Mouse (Mus musculus) thymus, adult 18-20 months (tissue): ENCODE data around the gene Spata45.
"Not testable (repeated sequence)": the region's sequence is repeated elsewhere in the genome, so short reads cannot be mapped to it uniquely, and the experiment has no call there.

Experiments
- DNase-seq, 2 experiments: peaks; one replicate each; pipeline ENCODE4 v3.0.0; 2022; ENCODE audit warnings: mixed read lengths in 2 of 2

Gene Spata45

GRCm38 (mm10) chr1:191036554-191037334 is at the start of gene Spata45:
Gene Spata45, plus strand, starts transcription at chr1:191036639.
- DNase-seq, result no peak

GRCm38 (mm10) chr1:190989437-190990082 is 46.9 kb upstream of the Spata45 start:
- no peak for DNase-seq

- no peak for DNase-seq
These were observed 40.9 kb upstream of the Spata45 start for GRCm38 (mm10) chr1:190995548-190995947.

DNA sequence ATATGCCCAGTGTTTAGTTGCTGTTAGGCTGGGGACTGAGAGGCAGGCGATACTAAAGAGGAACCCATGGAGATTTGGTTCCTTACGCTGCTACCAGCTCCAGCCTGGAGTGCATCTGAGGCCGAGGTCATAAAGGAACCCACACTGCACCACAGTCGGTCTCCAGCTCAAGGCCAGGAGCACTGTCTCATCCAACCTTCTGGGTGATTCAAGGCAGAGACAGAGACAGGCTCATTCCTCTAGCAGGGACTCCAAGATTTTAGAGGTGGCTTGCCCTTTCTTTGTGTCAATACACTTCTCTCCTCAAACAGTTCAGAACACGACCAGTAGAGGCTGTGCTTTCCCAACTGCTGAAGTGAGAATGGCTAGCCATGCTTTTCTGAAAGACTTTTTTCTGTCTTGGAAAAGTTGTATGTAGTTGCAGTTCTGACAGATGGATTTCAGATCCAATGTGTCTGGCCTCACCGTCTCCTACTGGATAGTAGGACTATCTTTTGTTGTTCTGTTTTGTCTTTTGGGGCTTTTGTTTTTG is 40.0 kb upstream of the Spata45 start:
- DNase-seq, result no peak

DNA sequence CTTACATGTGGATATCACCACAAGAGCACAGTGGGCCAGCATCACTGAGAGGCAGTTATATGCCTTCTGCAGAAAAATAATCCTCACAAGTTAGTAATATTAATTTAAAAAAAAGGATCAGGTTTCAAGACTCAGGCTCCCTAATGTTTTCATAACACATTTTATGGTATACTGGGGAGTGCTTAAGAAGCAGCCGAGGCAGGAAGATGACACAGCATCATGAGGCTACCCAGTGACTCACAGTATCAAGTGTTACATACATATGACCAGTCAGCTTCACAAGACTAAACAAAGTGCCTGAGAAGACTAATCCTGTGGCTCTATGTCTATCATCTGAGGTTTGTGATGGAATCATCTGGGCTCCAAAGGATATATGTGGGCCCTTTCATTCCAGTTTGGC is 38.4 kb upstream of the Spata45 start:
- no peak for DNase-seq

DNA sequence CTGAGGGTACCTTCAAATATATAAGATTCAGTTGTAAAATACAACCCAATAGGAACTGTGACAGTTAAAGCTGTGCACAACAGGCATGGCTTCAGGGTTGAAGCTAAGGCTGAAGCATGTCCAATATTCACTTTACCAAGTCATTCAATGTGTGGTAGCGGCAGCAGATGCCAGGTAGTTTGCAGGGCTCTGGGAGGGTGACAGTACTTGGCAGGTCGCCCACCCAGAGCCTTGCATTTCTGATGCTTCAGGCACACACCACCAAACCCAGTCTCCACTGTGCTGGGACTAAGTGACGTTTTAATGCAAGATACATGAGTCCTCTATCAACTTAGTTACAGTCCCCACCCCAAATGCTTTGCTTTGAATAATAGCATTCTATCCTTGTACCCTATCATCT is 35.8 kb upstream of the Spata45 start:
- no peak for DNase-seq

GRCm38 (mm10) chr1:191002201-191002600 is 34.2 kb upstream of the Spata45 start:
- no peak for DNase-seq

- no peak for DNase-seq
These were observed 27.7 kb upstream of the Spata45 start for GRCm38 (mm10) chr1:191008707-191009106.

DNA sequence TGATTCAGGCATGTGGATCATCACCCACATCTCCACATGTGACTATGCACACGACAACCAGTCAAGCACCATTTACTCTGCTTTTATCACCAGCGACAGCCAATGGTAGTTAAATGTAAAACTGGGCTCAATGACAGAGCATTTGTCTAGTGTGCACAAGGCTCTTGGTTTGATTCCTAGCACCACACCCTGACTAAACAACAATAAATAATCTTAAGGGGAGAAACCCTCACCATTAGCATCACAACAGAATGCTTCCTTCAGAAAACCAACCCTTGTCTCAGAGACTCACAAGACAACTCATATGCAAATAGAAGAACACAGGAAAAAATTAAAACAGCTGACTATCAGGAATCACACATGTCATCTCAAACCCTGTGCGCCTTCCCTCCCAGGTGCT is 22.2 kb upstream of the Spata45 start:
- DNase-seq, result no peak

DNA sequence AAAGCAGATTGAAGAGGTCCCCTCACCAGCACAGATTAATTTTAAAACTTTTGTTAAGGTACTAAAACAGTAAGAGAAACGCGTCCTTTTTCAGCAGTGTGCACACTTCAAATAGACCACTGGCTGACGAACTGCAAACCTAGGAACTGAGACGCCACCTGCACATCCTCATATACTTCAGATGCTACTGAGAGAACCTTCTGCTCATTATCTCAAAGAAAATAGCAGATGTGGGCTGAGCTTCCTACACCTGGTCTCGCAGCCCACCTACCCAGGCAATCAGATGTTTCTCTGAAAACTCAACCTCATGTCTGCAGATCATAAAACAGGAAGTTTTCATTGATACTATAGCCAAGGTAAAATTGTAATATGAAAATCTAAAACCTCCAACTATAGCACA is 16.6 kb upstream of the Spata45 start:
- DNase-seq, result peak in 1 of 2 experiments; percentile 28

DNA sequence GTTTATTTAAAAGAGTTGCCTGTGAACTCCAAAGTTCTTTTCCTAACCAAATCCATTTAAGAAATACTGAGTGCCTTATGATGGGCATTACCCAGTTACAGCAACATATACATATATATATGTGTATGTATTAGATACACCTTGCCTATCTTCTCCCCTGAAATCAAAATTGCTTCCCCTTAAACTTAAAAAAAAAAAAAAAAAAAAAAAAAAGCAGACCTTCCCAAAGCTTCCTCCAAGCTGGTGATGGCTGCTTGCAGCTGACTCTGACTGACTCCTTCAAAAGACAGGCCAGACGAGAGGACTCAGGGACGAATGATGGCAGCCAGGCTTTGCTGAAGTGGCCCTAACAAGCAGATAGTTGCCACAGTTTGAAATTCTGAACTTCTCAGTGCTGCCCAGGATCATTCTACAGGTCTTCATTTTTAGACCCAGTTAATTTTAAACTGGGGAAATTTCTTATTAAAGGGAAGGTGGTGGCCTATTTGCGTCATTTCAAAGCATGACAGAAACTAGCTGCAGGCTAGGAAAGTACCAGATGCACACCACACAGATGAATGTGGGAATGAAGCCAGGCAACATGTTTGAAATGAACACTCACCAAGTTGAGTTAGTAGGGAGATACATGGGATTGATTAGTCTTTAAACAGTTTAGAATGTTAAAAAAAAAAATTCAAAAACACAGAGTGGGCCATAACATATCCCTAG is 16.1 kb upstream of the Spata45 start:
- no peak for DNase-seq

DNA sequence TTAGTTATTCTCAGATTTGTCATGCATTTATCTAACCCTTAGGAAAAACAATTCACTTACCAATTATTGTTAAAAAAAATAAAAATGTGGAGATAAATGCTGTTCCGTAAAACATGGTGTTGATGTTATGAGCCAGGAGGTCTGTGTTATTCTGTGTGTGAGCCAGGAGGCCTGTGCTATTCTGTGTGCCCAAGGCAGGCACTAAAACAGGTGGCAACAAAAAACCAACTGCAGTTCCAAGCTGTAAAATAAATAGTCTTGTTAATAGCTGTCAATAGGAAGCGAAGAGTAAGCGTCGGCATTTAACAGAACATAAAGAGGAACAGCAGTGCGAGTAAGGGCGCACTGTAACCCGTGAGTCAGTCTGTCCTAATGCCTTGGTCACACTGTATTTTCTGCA is 15.4 kb upstream of the Spata45 start:
- no peak for DNase-seq

GRCm38 (mm10) chr1:191023140-191023539 is 13.3 kb upstream of the Spata45 start:
- DNase-seq, result no peak

GRCm38 (mm10) chr1:191023806-191024205 is 12.6 kb upstream of the Spata45 start:
- DNase-seq, result not testable (repeated sequence)

DNA sequence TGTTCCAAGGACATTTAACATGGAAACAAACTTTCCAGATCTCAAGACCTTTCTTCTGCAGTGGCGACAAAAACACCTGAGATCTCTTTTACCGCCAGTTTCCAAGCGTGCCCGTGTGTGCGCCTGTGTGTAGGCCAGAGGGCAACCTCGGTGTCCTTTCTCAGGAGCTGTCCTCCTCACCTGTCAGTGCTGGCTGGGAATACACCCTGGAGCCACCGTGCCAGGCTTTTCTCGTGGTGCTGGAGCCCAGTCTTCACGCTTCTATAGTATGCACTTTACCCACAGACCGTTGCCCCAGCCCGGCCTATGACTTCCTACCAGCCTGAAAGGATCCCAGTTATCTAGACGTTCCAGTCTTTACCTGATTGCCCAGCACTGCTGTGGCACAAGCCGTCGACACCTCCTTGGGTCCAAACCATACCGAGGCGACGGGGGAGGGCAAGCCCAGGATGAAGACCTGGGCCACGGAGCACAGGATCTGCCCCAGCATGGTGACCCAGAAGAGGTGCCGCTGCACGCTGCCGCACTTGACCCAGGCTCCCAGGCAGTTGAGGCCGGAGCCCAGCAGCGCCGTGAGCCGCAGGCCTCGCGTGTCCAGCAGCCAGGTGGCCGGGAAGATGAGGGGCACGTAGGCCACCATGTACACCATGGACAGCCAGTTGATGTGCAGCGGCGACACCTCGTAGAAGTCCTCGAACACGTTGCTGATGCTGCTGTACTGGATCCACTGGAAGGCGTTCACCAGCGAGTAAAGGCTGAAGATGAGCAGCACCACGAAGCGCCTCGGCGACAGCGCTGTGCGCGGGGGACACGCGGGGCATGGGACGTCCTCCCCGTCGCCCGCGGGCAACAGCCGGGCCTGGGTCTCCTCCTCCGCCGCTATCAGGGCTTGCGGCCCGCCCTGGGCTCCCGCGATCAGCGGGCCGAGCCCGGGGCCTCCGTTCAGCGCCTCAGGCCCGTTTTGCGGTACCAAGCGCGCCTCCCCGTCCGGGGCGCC is 11.1 kb upstream of the Spata45 start:
- peak in 1 of 2 experiments; percentile 31 for DNase-seq

DNA sequence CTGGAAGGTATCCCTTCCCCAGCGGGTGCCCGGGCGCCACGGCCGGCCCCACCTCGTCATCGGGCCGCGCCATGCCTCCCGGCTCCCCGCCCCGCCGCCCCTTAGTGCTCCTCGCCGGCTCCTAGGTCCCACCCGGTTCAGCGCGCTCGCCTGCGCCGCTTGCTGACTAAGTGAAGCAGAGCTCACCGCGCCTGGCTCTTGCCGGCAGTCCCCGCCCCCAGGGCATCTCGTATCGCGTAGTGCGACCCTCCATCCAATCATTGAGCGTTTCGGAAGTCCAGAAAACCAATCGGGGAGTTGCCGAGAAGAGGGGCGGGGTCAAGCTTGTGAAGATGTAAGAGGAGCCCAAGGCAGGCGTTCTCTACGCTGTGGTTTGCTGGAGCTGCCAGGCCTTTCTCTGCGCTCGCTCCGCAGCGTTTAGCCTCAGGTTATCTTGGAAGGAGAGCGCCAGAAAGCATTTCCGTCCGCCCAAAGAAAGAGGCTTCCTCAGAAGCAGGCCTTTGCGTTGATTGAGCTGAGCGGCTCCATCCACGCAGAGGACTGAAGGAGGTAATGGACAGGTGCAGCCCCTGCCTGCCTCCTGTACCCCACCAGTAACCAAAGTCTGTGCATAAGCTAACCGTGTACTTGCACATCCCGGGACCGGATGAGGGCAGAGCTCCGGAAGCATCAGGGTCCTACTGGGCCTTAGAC is 10.3 kb upstream of the Spata45 start, which contains the start of gene Flvcr1:
Gene Flvcr1, minus strand, starts transcription at position 138 of the 693 bp plus-strand sequence.
- peak; percentile 98 to 99 for DNase-seq

DNA sequence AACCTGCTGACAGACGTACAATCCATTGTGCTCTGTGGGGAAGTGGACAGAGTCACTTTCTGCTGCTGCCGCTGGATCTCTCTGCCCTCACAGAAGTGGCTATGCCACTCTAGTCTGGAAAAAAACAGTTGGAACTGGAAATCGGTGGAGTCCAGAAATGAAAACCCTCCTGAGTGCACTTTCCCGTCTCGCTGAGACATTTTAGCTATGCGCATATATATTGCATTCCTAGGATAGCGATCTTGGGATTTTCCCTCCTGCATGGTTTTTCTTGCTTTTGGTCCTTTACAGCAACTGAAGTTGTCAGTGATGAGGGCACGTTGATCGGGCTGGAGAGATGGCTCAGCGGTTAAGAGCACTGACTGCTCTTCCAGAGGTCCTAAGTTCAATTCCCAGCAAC is 6.3 kb upstream of the Spata45 start:
- DNase-seq, result no peak

DNA sequence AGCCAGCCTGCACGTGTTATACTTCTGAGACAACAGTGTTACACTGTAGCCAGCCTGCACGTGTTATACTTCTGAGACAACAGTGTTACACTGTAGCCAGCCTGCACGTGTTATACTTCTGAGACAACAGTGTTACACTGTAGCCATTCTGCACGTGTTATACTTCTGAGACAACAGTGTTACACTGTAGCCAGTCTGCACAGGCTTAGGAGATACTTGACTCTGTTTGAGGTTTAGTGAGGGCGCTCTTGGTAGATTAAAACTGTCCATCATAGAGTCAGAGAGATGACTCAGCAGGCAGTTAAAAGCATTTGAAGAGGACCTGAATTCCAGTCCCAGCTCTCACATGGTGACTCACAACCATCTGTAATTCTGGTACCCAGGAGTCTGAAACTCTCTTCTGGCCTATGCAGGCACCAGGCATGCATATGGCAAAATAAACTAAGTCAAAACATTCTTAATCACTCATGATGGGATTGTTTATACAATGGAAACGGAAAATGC is 5.5 kb upstream of the Spata45 start:
- DNase-seq, result not testable (repeated sequence)

DNA sequence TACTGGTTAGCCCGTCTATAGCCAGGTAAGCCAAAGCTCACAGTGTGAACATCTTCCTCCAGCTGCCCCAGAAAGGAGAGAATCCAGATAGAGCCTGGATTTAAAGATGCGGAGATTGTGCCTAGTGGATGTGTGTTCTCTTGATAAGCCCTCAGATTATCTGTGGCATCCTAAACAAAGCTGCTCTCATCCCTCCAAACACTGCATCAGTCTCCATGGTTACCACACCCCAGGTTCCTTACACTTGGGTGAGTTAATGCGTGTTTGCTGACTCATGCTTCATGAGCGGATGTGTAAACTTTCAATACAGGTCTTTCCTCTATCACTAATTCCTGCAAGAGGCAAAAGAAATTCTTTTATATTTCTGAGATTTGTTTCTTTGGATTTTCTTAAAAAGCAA is 790 bp upstream of the Spata45 start:
- DNase-seq, result no peak

DNA sequence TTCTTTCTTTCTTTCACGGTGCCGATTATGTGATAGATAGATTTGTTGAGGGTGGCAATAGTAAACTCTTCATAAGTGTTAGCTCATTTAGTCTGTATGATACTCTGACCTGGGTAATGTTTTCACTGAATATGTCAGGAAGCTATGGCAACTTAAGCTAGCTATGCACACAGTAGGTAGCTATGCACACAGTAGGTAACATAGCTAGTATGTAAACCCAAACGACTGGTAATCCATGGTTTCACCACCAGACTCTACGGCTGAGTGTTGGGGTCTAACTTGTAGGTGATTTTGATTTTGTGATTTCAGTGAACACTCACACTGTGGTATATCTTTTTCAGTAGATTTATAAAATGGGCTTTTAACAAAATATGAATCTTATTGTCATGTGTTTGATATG is 1.6 kb downstream of the Spata45 start:
- no peak for DNase-seq

DNA sequence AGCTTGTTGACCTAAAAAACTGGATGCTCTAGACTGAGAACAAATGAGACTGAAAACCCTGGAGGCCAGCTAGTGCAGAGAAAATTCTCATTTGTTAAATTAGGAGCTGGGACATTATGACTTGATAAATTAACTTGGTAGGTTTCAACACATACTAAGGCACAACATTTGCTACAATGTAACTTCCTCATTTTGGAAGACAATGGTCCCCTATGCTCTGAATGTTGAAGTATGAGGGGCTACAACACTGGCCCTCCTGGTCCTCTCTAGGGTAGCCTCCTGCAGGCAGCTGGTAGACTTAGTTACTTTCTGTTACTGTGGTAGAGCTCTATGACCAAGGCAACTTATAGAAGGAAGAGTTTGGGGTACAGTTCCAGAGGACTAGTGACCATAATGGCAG is 4.9 kb downstream of the Spata45 start:
- no peak for DNase-seq
